In genomic region chr19:58118141-58118835, GRCm38 (mm10) we compare ENCODE assay signal across 9 mouse cellular contexts.
A peak's percentile ranks its signal among the peaks of the same experiment; 100 is the strongest.
DNase-seq lines count a peak whose midpoint lies in the region; ATAC-seq lines count a peak whose summit lies in the region.
"Had no signal": no experiment of that assay in that cellular context is flagged by ENCODE, and none has a peak within 500 bp of the region (broad histone marks: within the 10 kb centered on the region; RNA-seq: fewer than 3 reads in every experiment).

No protein-coding gene starts in this region.

- no peak overlapping the region for H3K4me2 ChIP-seq in midbrain, embryonic 13.5 days (replicated peaks)
- H3K4me2 ChIP-seq: liver, embryonic 13.5 days had no signal

- H3K4me1 ChIP-seq in midbrain, embryonic 13.5 days (replicated peaks): no peaks in the 10 kb centered on the region
- peaks cover 4% of the 10 kb centered on the region for H3K4me1 ChIP-seq in midbrain, embryonic 10.5 days
- H3K4me1 ChIP-seq: liver, embryonic 13.5 days had no signal

- no peaks in the 10 kb centered on the region for H3K9me3 ChIP-seq in midbrain, embryonic 13.5 days
- H3K9me3 ChIP-seq in midbrain, embryonic 10.5 days (replicated peaks): no peaks in the 10 kb centered on the region
- H3K9me3 ChIP-seq: liver, embryonic 13.5 days had no signal

- WGBS in midbrain, embryonic 13.5 days: 82% methylated on average over 19 of the region's 19 CpGs
- WGBS in midbrain, embryonic 10.5 days: 94% methylated on average over 19 of the region's 19 CpGs

- intact Hi-C loops in gastrocnemius, postnatal 14 days (cut with DNase I; ENCODE audit: low total_unique reads): no loop called here
- intact Hi-C loops in left cerebral cortex, postnatal 10 days (cut with DNase I): no loop called here

- no peak overlapping the region for H3K9ac ChIP-seq in midbrain, embryonic 13.5 days (replicated peaks)
- H3K9ac ChIP-seq: liver, embryonic 13.5 days had no signal

- H3K27ac ChIP-seq in midbrain, embryonic 13.5 days: no peak overlapping the region
- no peak overlapping the region for H3K27ac ChIP-seq in midbrain, embryonic 10.5 days (replicated peaks)
- H3K27ac ChIP-seq: liver, embryonic 13.5 days had no signal

- DNase-seq in cerebellum, postnatal 14 days: peak; percentile 71 to 82
- DNase-seq in cerebellum, adult 11 months: no peak
- no peak for DNase-seq in midbrain, embryonic 10.5 days (ENCODE audit: low spot score)
- peak; percentile 66 for DNase-seq in gastrocnemius, postnatal 14 days
- peak; percentile 76 to 81 for DNase-seq in left cerebral cortex, postnatal 10 days (ENCODE audit: extremely low spot score in 1 of 2, low spot score in 2 of 2)
- peak; percentile 52 for DNase-seq in testis, postnatal 10 days (ENCODE audit: low spot score)
- no peak for DNase-seq in embryo, embryonic 10.5 days (ENCODE audit: low spot score)
- DNase-seq: liver, embryonic 13.5 days had no signal

- peak; percentile 53; the same call in 1 of the 2 replicates for ATAC-seq in midbrain, embryonic 13.5 days

- H3K27me3 ChIP-seq in midbrain, embryonic 13.5 days: no peaks in the 10 kb centered on the region
- H3K27me3 ChIP-seq in midbrain, embryonic 10.5 days (ENCODE audit: low read depth, poor library complexity, severe bottlenecking): no peaks in the 10 kb centered on the region
- H3K27me3 ChIP-seq: liver, embryonic 13.5 days had no signal

- H3K4me3 ChIP-seq in midbrain, embryonic 13.5 days (replicated peaks): no peak overlapping the region
- H3K4me3 ChIP-seq in midbrain, embryonic 10.5 days: no peak overlapping the region
- H3K4me3 ChIP-seq: liver, embryonic 13.5 days had no signal

- no peaks in the 10 kb centered on the region for H3K36me3 ChIP-seq in midbrain, embryonic 13.5 days
- H3K36me3 ChIP-seq in midbrain, embryonic 10.5 days: no peaks in the 10 kb centered on the region
- H3K36me3 ChIP-seq: liver, embryonic 13.5 days had no signal

Comparison
In these comparisons a context has a peak if more than half of its experiments do, and no peak if none do; other contexts are left out.
1. DNase-seq: peak in cerebellum, postnatal 14 days (2 of 2), gastrocnemius, postnatal 14 days (single experiment), left cerebral cortex, postnatal 10 days (2 of 2) and testis, postnatal 10 days (single experiment); none in cerebellum, adult 11 months (single experiment), midbrain, embryonic 10.5 days (single experiment) and embryo, embryonic 10.5 days (single experiment).